Mouse (Mus musculus): ENCODE results near the gene Zfand2b. TPM values are rescaled to one million over a fixed set of nuclear protein-coding genes. Genes with fewer than 3 reads are reported as not detected.

The Zfand2b gene
- total RNA-seq, 2 experiments from 2014 or later: 14.6 to 17.7 TPM

DNA sequence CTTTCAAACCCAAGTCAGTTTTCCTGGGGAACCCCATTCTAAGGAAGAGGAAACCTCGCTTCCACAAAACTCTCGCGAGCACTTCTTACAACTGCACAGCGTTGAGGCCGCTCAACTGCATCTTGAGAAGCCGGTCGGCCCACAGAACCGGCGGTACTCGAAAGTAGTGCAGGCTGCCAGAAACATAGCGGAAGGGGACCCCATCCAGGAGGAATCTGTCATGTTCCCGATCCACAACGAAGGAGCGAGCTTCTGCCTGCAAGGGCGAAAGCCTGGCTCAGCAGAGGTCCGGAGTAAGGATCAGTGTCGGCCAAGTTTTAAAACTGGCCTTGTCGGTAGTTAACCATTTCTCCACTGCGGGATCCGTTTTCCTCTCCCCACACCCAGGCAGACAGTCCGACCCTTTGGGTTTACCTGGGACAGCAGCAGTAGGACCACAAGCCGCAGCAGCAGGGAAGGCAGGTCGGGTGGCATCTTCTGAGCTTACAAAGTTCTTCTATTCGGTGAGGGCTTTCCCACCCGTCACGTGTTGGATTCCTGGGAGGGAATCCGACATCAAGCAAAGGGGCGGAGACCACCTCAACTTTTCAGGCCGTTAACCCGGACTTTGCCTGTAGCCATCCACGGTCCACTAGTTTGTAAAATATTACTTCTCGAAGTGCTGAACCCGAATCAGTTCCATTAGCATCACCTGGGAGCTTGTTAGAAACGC, 40.7 kb downstream of the Zfand2b start:
- intact Hi-C loops (cut with DNase I): no loop called here
- DNase-seq: no peak
- Histone ChIP-seq H3K27ac (peak overlapping the region; percentile 76), H3K4me3 (peak overlapping the region; percentile 69)
- TF ChIP-seq CTCF (IDR thresholded peaks at IDR 0.05): no peak

DNA sequence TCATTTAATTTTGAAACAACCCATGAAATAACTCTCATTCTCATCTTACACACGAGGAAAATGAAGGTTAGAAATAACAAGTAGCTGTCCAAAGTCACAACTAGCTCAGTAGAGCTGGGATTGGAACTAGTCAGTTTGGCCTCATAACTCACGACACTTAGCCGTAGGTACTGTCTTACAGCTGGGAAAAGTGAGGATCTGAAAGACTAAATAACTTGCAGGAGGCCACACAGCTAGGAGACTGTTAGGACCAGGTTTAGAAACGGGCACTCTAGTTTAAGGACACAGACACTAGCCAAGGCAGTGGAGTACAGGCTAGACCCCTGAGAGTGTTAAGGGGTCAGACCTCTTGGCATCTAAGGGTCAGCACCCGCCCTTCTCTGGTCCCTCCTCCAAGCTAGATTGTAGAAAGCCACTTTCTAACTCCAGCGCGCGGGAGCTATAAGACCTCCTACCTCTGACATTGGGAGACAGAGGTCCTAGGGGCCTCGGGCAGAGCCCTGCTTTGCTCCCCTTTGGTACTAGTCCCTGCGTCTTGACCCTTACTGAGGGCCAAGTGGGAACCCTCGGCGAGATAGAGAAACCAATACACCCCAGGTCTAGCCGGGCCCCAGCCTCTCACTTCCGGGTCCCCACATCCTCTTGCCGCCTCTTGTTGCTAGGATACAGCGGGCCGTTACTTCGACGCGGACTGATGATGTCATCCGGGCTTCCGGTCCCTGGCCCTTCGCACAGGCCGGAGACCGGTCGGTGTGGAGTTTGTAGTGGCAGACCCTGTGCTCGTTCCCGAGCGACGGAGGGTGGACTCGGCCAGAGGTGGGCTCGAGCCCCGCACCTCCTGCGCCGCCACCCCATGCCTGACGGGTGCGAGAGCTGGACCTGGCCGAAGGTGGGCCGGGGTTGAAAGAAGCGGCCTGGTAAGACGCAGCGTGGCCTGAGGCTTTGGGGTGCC, 42.0 kb downstream of the Zfand2b start, which contains the start of the genes Glb1l and Stk16:
Glb1l (minus strand) TSS at position 678 of the 952 bp plus-strand sequence.
Stk16 (plus strand) TSS at position 703 of the 952 bp plus-strand sequence.
- Histone ChIP-seq H3K27ac (peak within 1 kb of the TSS; percentile 91), H3K4me3 (peak within 1 kb of the TSS; percentile 97)
- TF ChIP-seq CTCF (IDR thresholded peaks at IDR 0.05): no peak
- intact Hi-C loops (cut with DNase I): loop anchor here (2.0 kb wide), 1 partner anchor 18 kb away; the partner anchor contains the start of genes Ankzf1 and Atg9a
- DNase-seq: peak; percentile 96

DNA sequence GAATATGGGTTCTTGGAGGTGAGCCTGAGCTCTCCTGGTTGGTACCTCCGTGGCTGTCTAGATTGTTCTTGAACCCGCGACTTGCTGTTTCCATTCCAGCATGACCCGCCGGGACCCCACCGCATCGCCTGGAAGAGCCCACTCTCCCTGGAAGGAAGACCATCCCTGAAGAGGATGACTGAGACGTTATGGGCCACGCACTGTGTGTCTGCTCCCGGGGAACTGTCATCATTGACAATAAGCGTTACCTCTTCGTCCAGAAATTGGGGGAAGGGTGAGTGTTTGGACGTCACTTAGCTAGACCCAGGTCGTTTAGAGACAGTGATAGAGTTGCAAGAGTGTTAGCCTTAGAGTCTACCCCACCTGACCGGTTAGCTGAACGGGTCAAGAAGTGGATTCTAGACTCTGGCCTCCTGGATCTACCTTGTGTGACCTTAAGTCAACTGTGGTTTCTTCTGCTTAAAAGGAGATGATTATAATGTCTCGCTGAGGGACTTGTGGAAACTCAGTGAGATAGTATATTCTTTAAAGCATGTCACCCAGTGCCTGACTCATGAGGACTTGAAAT, 42.8 kb downstream of the Zfand2b start:
- H3K27ac ChIP-seq: peak overlapping the region; percentile 91

DNA sequence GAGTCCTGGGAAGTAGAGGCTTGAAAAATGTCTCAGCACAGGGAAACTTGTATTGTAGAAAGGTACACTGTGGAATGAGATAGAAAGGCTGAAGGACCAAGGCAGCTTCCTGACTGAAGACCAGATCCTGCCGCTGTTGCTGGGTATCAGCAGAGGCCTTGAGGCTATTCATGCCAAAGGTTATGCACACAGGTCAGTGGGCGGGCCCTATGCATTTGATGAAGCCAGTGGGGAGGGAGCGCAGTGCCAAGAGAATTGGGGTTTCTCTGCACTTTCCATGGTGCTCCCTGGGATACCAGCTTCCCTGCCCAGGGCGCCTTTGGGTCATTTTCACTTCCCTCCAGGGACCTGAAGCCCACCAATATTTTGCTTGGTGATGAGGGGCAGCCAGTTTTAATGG, 44.1 kb downstream of the Zfand2b start:
- intact Hi-C loops (cut with DNase I): no loop called here
- Histone ChIP-seq H3K4me3 (no peak overlapping the region), H3K27ac (no peak overlapping the region)
- DNase-seq: peak; percentile 50
- TF ChIP-seq CTCF (IDR thresholded peaks at IDR 0.05): no peak

More for the DNA sequence above, 42.8 kb downstream of the Zfand2b start:
- peak overlapping the region; percentile 97 for H3K4me3 ChIP-seq
- no peak for DNase-seq
- TF ChIP-seq CTCF (IDR thresholded peaks at IDR 0.05): no peak
- intact Hi-C loops (cut with DNase I): loop anchor here (2.0 kb wide), 1 partner anchor 18 kb away; the partner anchor contains the start of genes Ankzf1 and Atg9a

DNA sequence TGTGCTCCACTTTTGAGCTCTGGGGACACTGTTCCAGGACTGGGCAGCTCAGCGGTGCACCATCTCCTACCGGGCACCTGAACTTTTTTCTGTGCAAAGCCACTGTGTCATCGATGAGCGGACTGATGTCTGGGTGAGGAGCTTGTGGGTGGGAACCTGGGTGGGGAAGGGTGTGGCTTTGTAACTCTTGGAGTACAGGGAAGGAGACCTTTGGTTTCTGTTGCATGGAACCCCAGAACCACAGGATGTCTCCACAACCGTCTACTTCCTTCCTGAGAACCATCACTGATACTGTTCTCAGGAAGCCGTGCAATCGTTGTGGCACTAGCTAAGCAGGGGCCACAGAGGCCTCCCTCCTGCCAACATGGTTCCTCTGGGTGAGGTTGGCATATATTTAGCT, 44.6 kb downstream of the Zfand2b start:
- no peak for TF ChIP-seq CTCF (IDR thresholded peaks at IDR 0.05)
- DNase-seq: no peak
- no peak overlapping the region for H3K27ac ChIP-seq
- H3K4me3 ChIP-seq: no peak overlapping the region
- intact Hi-C loops (cut with DNase I): no loop called here

DNA sequence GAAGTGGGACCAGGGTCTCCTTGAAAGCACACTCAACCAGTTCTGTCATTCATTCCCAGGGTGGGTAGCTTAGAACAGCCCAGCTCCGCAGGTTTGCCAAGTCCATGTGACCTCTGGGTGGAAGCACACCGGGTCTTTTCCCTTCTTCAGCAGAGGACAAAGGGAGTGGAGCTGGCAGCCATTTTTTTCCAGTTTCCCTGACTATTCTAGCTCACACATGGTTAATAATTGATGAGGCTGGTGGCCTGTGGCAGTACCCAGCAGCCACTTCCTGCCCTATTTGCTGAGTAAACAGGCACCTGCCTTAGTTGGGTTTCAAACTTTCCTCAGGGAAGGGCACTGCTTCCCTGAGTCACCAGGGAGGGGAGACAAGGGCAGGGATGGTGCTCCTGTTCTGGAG, 46.0 kb downstream of the Zfand2b start:
- DNase-seq: peak; percentile 38
- peak overlapping the region; percentile 98 for H3K27ac ChIP-seq
- peak overlapping the region; percentile 88 for H3K4me3 ChIP-seq
- intact Hi-C loops (cut with DNase I): no loop called here
- no peak for TF ChIP-seq CTCF (IDR thresholded peaks at IDR 0.05)

DNA sequence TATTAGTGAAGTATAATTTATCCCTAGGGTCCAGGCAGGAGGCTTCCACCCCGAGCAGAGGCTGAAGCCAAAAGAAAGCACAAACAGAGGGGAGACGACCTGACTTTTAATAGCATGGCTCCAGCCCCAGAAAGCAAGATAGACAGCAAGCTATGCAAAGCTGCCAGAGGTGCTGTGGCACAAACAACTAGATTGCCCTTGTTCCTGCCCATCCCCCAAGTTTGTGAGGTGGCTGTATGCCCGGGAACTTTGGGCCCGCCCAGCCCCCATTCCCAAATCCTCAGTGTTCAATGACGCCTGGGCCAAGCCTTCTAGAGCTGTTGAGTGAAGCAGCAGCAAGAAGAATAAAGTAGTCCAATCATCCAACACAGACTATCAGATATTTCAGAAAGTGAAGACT, 46.4 kb downstream of the Zfand2b start:
- peak; percentile 67 for DNase-seq
- intact Hi-C loops (cut with DNase I): no loop called here
- peak overlapping the region; percentile 88 for H3K4me3 ChIP-seq
- H3K27ac ChIP-seq: peak overlapping the region; percentile 98
- no peak for TF ChIP-seq CTCF (IDR thresholded peaks at IDR 0.05)

DNA sequence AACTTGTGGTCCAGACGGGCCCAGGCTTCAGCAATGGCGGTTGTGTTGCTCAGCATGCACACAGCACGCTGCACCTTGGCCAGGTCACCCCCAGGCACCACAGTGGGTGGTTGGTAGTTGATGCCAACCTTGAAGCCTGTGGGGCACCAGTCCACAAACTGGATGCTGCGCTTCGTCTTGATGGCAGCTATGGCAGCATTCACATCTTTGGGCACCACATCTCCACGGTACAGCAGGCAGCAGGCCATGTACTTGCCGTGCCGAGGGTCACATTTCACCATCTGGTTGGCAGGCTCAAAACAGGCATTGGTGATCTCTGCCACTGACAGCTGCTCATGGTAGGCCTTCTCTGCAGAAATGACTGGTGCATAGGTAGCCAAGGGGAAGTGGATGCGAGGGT, 47.3 kb downstream of the Zfand2b start:
- intact Hi-C loops (cut with DNase I): no loop called here
- Histone ChIP-seq H3K4me3 (peak overlapping the region; percentile 88), H3K27ac (peak overlapping the region; percentile 98)
- no peak for TF ChIP-seq CTCF (IDR thresholded peaks at IDR 0.05)
- DNase-seq: peak; percentile 77

DNA sequence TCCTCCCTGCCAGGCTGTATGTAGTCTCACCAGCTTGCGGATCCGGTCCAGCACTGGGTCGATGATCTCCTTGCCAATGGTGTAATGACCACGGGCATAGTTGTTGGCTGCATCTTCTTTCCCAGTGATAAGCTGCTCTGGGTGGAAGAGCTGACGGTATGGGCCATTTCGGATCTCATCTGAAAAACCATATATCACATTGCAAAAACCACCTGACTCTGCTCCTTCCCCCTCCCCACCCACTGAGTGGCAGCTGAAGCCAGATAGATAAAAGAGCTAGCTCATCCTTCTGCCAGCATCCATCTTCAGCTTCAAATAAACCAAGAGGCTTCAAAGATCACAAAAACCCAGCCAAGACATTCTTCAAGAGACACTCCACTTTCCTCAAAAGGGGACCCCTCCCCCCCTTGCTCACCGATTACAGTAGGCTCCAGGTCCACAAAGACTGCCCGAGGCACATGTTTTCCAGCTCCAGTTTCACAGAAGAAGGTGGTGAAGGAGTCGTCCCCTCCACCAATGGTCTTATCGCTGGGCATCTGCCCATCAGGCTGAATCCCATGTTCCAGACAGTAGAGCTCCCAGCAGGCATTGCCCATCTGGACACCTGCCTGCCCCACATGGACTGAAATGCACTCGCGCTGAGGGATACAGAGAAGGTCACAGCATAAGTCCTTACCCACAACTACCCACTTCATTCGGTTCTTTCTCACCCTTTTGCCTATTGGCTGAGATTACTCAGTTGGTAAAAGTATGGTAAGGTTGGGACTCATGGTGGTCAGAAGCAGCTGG, 48.5 kb downstream of the Zfand2b start:
- Histone ChIP-seq H3K27ac (peak overlapping the region; percentile 98), H3K4me3 (peak overlapping the region; percentile 88)
- peak; percentile 89 for DNase-seq
- no peak for TF ChIP-seq CTCF (IDR thresholded peaks at IDR 0.05)
- intact Hi-C loops (cut with DNase I): no loop called here

DNA sequence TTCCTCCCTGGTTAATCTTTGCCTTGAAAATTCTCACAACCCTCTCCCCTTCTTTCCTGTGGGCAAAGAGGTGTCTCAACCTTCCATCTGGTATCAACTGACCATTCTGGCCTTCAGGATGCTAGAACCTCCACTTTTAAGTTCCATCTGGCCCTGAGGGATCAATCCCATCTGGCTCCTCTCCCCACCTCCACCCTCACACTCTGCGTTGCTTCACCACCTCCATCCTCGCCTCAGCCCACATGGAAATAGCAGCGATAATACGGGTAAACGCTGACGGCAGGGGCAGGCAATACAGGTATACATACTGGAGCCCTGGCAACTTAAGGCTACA, 49.4 kb downstream of the Zfand2b start:
- no peak for TF ChIP-seq CTCF (IDR thresholded peaks at IDR 0.05)
- DNase-seq: no peak
- Histone ChIP-seq H3K4me3 (peak overlapping the region; percentile 88), H3K27ac (peak overlapping the region; percentile 98)
- intact Hi-C loops (cut with DNase I): loop anchor here (2.0 kb wide), 1 partner anchor 19 kb away; the partner anchor contains the start of gene Dnajb2

DNA sequence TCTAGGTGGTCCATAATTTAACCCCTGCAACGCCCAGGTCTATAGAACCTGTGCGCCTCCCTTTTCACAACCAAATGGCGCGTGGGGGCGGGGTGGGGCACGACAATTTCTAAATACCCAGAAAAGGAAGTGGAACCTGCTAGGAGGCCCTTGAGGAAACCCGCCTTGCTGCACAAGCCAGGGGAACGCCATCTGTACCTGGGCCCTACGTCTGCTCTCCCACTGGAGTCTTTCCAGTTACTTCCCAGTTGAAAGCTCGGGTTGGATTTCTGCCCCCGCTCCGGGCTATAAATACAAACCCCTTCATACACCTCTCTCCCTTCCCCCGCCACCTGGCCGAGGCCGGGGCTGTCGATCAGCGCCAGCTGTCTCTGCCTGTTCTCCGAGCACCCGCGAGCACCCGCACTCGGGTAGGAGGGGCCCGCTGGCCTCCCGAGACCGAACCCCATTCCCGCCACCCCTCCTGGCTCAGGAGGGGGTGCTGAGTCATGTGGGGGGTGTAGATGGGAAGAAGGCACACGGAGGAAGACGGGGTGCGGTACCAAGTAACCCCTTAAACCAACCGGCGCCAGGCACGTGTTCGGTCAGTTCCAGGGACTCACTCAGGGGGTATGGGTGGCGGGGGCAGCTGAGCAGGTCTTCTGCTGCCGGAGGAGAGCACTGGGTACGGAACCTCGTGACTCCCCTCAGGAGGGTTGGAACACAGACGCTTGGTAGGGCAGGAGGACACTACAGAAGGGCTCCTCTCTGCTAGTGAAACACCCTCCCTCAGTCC, 50.0 kb downstream of the Zfand2b start:
- no peak for TF ChIP-seq CTCF (IDR thresholded peaks at IDR 0.05)
- DNase-seq: peak; percentile 95
- Histone ChIP-seq H3K4me3 (peak overlapping the region; percentile 88), H3K27ac (peak overlapping the region; percentile 98)
- intact Hi-C loops (cut with DNase I): loop anchor here (2.0 kb wide), 1 partner anchor 18 kb away; the partner anchor contains the start of gene Dnajb2
